Mouse (Mus musculus): ENCODE data around the gene Grtp1.

GRCm38 (mm10) chr8:13217986-13218385 lies 17.6 kb upstream of the Grtp1 start:
- TF ChIP-seq CTCF (IDR thresholded peaks at IDR 0.05; ENCODE audit: control insufficient read depth, insufficient read depth, low read length) (no peak), POLR2A (IDR thresholded peaks at IDR 0.05; ENCODE audit: borderline replicate concordance, control insufficient read depth, low read depth, low read length) (no peak)

All from bone marrow, adult 2 months (tissue).